Mouse (Mus musculus) forebrain, embryonic 14.5 days (tissue): ENCODE measurements around the gene Mgat1. TPM values are rescaled to one million over a fixed set of nuclear protein-coding genes. Genes with fewer than 3 reads are reported as not detected.
A peak's percentile ranks its signal among the peaks of the same experiment; 100 is the strongest.

Experiments
- ATAC-seq: fragments of 200-750 bp; cut with Nextera tagmentation; 2 replicates; pipeline ENCODE4 v1.8.0; 2017; ENCODE audit warnings: mild to moderate bottlenecking, moderate library complexity
- DNase-seq: peaks from one replicate; pipeline ENCODE4 v3.0.0-alpha.2; 2015; ENCODE audit warnings: low spot score
- H3K27ac ChIP-seq: fragments of 300-500 bp; sonication (generic); 2 replicates; pipeline ENCODE4 v1.5.1; 2014; ENCODE audit warnings: low read depth, mild to moderate bottlenecking, control low read depth, low read length, moderate library complexity
- H3K27me3 ChIP-seq: fragments of 300-500 bp; sonication (generic); replicated peaks from 2 replicates; pipeline ENCODE4 v1.6.1; 2014; ENCODE audit warnings: low read length, control low read depth, mixed read lengths; ENCODE audit not compliant: control insufficient read depth, insufficient read depth
- H3K36me3 ChIP-seq: fragments of 300-500 bp; sonication (generic); 2 replicates; pipeline ENCODE4 v1.6.1; 2014; ENCODE audit warnings: low read length, control low read depth; ENCODE audit not compliant: control insufficient read depth, insufficient read depth
- H3K4me1 ChIP-seq: fragments of 300-500 bp; sonication (generic); 2 replicates; pipeline ENCODE4 v1.6.1; 2014; ENCODE audit warnings: antibody characterized with exemption, low read length, control low read depth; ENCODE audit not compliant: control insufficient read depth, insufficient read depth
- H3K4me2 ChIP-seq: fragments of 300-500 bp; sonication (generic); 2 replicates; pipeline ENCODE4 v1.6.1; 2014; ENCODE audit warnings: mild to moderate bottlenecking, control low read depth, low read length
- H3K4me3 ChIP-seq: fragments of 300-500 bp; sonication (generic); 2 replicates; pipeline ENCODE4 v1.5.1; 2014; ENCODE audit warnings: low read depth, low read length, control low read depth
- H3K9ac ChIP-seq: fragments of 300-500 bp; sonication (generic); 2 replicates; pipeline ENCODE4 v1.6.1; 2014; ENCODE audit warnings: mild to moderate bottlenecking, low read length, control low read depth, moderate library complexity
- H3K9me3 ChIP-seq: fragments of 300-500 bp; sonication (generic); replicated peaks from 2 replicates; pipeline ENCODE4 v1.6.1; 2016; ENCODE audit warnings: low read length, control low read depth, mixed read lengths; ENCODE audit not compliant: control insufficient read depth
- WGBS: fragments of 180-500 bp; shearing (Covaris S2); extraction: QIAGEN DNeasy Blood & Tissue Kit; methylation state at CpG from one replicate; pipeline ENCODE4 v1.1.7; 2014; 5-methylcytosine and 5-hydroxymethylcytosine counted together
- polyA plus RNA-seq: library from polyadenylated mRNA; unstranded; fragments of >200 nt; fragmentation: Nextera tagmentation; extraction: Ambion mirVana; gene quantifications from 2 replicates; pipeline ENCODE4 v1.2.1, GENCODE M21; 2014

Gene Mgat1
- polyA plus RNA-seq, 1 experiment from 2014 or later, result 23.8 TPM

DNA sequence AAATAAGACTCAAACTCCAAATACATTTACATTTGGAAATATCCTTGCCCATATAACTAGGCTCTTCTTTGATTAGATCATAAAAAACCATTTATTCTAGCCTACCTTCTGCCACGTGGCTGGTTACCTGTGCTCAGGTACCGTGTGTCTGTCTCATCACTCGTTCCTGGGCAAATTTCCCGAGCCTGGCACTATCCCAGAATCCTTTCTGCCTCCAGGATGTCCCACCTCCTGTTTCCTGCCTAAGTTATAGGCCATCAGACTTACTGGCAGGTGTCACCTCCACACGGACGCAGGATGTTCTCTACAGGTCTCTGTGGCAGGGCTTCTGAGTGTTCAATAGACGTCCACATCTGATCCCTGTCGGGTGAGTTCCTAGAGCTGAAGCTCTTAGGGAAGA is 21.1 kb downstream of the Mgat1 start:
- H3K4me3 ChIP-seq, result no peak overlapping the region
- H3K4me2 ChIP-seq, result no peak overlapping the region
- H3K27ac ChIP-seq, result no peak overlapping the region
- no peaks in the 10 kb centered on the region for H3K9me3 ChIP-seq
- peaks cover 22% of the 10 kb centered on the region for H3K36me3 ChIP-seq
- no peak overlapping the region for H3K9ac ChIP-seq
- H3K27me3 ChIP-seq, result no peaks in the 10 kb centered on the region
- ATAC-seq, result no peak
- DNase-seq, result no peak
- H3K4me1 ChIP-seq, result no peaks in the 10 kb centered on the region
- 84% methylated on average over 8 of the region's 8 CpGs for WGBS

DNA sequence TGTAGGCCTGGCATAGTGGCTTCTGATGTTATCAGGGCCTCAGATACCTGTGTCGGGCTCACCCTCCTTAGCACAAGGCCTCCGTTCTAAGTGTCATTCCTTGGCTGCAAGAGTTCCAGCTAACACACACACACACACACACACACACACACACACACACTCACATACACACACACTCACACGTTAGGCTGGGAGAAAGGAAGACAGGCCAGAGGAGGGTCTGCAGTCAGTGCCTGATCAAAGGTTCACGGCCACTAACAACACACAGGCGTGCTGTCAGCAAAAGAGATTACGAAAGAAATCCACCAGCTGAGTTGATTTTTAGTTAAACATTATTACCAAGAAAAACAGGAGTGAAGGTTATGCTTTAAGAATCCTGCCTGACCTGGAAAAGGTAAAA is 22.7 kb downstream of the Mgat1 start:
- no peak overlapping the region for H3K9ac ChIP-seq
- WGBS, result 91% methylated on average over 6 of the region's 6 CpGs
- no peaks in the 10 kb centered on the region for H3K4me1 ChIP-seq
- no peak overlapping the region for H3K4me3 ChIP-seq
- H3K9me3 ChIP-seq, result no peaks in the 10 kb centered on the region
- ATAC-seq (no peak), DNase-seq (no peak)
- H3K4me2 ChIP-seq, result no peak overlapping the region
- H3K36me3 ChIP-seq, result peaks cover 11% of the 10 kb centered on the region; the same call in 1 of the 2 replicates
- H3K27ac ChIP-seq, result no peak overlapping the region
- H3K27me3 ChIP-seq, result no peaks in the 10 kb centered on the region

DNA sequence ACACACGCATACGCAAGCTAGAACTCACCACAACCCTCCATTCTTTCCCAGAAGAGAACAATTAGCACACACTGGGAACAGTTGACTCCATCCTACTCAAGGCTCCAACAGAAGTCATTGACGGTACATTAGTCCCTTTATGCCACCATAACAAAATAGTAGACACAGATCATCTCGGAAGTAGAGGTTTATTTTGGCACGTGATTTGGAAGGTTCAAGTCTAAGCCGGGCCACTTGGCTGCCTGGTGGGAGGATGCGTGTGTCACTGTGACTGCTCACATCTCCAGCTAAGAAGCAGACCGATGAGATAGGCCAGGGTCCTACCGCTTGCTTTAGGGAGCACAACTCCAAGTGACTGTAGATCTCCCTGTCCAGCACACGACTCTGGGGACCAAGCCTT is 23.3 kb downstream of the Mgat1 start:
- Histone ChIP-seq H3K4me2 (no peak overlapping the region), H3K4me3 (no peak overlapping the region), H3K36me3 (peaks cover 4% of the 10 kb centered on the region; the same call in 1 of the 2 replicates), H3K27ac (no peak overlapping the region), H3K9ac (no peak overlapping the region), H3K27me3 (no peaks in the 10 kb centered on the region), H3K4me1 (no peaks in the 10 kb centered on the region), H3K9me3 (no peaks in the 10 kb centered on the region)
- ATAC-seq, result no peak
- DNase-seq, result no peak
- WGBS, result 82% methylated on average over 10 of the region's 10 CpGs

DNA sequence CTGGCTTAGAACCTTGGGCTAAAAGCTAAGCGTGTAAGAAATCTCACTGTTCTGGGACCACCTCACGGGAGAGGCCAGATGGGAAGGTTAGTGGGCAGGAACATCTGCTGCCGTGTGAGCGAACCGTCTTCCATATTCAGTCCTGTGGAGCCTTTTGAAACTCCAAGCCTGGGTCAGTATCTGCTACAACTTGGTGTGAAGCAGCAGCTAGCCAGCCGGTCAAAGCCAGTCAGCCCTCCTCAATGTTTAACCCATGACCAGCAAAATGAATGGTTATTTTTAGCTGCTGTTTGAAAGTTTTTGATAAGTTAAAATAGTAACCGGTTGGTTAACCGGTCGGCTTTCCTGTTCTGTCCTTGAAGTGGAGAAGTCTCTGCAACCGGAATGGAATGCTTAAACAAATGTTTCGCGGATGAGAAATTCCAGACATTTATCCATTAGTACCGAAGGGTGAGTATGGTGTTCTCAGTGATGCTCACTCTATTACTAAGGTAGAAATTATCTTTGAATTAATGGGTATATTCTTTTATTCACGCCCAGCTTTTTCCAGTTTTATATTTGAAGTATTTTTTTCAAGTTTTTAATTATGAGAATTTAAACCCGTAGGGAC is 24.1 kb downstream of the Mgat1 start:
- Histone ChIP-seq H3K9me3 (no peaks in the 10 kb centered on the region), H3K36me3 (no peaks in the 10 kb centered on the region), H3K27ac (no peak overlapping the region), H3K27me3 (no peaks in the 10 kb centered on the region), H3K4me3 (no peak overlapping the region), H3K9ac (no peak overlapping the region), H3K4me2 (no peak overlapping the region), H3K4me1 (no peaks in the 10 kb centered on the region)
- no peak for DNase-seq
- WGBS, result 83% methylated on average over 15 of the region's 15 CpGs
- no peak for ATAC-seq

DNA sequence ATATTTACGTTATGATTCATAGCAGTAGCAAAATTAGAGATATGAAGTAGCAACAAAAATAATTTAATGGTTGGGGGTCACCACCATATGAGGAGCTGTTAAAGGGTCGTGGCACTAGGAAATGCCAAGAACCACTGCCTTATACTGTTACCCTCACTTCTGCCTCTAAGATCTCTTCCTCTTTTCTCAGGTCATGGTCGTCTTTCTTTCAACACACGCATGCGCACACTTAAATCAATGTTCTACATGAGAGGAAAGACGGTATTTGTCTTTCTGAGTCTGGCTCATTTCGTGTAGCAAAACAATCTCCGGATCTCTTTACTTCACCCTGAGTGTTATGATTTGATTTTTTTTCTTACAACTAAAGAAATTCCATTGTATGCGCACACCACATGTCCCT is 25.8 kb downstream of the Mgat1 start:
- H3K27me3 ChIP-seq, result no peaks in the 10 kb centered on the region
- no peaks in the 10 kb centered on the region for H3K4me1 ChIP-seq
- H3K9ac ChIP-seq, result no peak overlapping the region
- H3K4me2 ChIP-seq, result no peak overlapping the region
- DNase-seq (no peak), ATAC-seq (no peak)
- WGBS, result 96% methylated on average over 9 of the region's 9 CpGs
- no peaks in the 10 kb centered on the region for H3K9me3 ChIP-seq
- no peaks in the 10 kb centered on the region for H3K36me3 ChIP-seq
- no peak overlapping the region for H3K27ac ChIP-seq
- H3K4me3 ChIP-seq, result no peak overlapping the region

DNA sequence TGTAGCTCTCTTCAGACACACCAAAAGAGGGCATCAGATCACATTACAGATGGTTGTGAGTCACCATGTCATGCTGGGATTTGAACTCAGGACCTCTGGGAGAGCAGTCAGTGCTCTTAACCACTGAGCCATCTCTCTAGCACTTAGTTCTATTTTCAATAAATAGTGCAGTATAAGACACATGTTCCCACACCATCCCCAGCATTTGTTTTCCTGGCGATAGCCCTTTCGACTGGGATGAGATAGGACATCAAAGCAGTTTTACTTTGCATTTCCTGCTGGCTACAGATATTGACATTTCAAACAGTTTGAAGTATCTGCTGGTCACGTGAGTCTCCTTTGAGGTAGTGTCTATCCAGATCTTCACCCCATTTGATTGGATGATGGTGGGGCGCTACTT is 26.4 kb downstream of the Mgat1 start:
- Histone ChIP-seq H3K4me3 (no peak overlapping the region), H3K9ac (no peak overlapping the region), H3K9me3 (no peaks in the 10 kb centered on the region), H3K4me2 (no peak overlapping the region), H3K27ac (no peak overlapping the region), H3K4me1 (no peaks in the 10 kb centered on the region), H3K27me3 (no peaks in the 10 kb centered on the region), H3K36me3 (no peaks in the 10 kb centered on the region)
- ATAC-seq (no peak), DNase-seq (no peak)
- 91% methylated on average over 4 of the region's 4 CpGs for WGBS

DNA sequence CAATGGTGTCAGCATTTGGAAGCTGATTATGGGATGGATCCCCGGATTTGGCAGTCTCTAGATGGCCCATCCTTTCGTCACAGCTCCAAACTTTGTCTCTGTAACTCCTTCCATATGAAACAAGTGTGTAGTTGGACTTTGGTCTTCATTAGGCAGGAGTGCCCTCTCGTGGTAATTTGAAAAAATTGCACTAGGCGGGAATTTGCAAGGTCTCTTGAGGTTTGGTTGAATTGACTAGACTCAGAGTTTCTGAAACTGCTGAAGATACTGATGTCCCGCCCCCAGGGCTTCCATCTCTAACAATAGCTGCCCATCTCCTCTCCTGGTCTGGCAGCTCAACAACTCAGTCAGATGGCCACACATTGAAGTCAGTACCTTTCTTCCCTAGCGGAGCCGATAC is 27.3 kb downstream of the Mgat1 start:
- Histone ChIP-seq H3K4me1 (no peaks in the 10 kb centered on the region), H3K36me3 (no peaks in the 10 kb centered on the region), H3K4me2 (no peak overlapping the region), H3K9ac (no peak overlapping the region), H3K4me3 (no peak overlapping the region), H3K27ac (no peak overlapping the region), H3K27me3 (no peaks in the 10 kb centered on the region), H3K9me3 (no peaks in the 10 kb centered on the region)
- peak; percentile 78 for DNase-seq
- WGBS, result 26% methylated on average over 7 of the region's 7 CpGs
- ATAC-seq, result peak; percentile 37

DNA sequence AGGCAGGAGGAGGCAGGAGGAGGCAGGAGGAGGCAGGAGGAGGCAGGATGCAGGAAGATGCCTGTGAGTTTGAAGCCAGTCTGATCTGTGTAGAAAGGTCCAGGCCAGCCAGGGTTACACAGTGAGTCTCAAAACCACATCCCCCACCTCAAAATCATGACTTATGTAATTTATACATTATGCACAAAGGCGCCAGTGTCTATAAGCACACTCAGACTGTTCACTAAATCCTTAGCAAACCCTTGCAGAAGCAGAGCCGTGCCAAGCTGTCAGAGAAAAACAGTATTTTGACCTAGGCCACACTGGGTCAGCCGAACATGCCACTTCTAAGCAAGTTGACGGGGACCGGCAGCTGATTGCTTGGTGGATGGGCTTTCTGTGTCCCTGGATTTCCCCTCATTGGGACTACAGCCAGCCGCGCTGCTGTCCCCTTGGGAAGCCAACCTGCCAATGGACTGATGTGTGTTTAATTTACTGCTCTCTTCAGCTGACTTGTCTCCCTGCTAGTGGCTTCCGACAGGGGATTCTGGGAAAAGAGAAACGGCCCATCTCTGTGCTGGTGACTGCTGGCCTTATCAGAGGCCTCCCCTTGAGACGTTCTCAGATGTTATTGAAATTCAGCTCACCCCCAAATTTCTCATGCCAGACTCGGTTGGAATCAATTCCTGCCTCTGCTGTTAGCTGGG is 30.0 kb downstream of the Mgat1 start:
- no peak overlapping the region for H3K9ac ChIP-seq
- 80% methylated on average over 11 of the region's 11 CpGs for WGBS
- DNase-seq, result no peak

DNA sequence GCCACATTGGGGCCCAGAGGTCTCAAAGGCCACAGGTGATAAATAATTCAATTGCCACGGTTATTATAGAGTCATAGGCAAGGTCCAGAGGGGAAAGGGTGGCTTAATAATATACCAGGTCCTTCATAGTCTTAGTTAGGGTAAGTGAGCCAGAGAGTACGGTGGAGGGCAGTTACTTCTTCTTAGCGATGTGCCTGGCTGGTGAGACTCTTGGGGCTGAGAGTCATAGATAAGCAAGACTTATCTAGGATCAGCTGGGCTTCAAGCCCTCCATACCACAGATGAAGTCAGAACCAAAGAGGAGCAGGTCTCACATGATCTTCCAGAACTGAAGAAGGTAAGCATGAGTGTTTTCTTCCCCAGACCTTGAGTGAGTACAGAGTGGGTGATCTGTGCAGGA is 34.2 kb downstream of the Mgat1 start, which contains the start of gene Olfr1393:
TSS of gene Olfr1393 (plus strand) at position 83 of the 400 bp plus-strand sequence.
- ATAC-seq (no peak), DNase-seq (no peak)
- H3K36me3 ChIP-seq, result no peaks in the 10 kb centered on the region
- no peak within 1 kb of the TSS for H3K27ac ChIP-seq
- H3K4me1 ChIP-seq, result no peaks in the 10 kb centered on the region
- H3K9me3 ChIP-seq, result no peaks in the 10 kb centered on the region
- no peak within 1 kb of the TSS for H3K9ac ChIP-seq
- H3K4me2 ChIP-seq, result no peak within 1 kb of the TSS
- H3K4me3 ChIP-seq, result no peak within 1 kb of the TSS
- WGBS, result 87% methylated on average over 3 of the region's 3 CpGs
- no peaks in the 10 kb centered on the region for H3K27me3 ChIP-seq

More for the DNA sequence above, 30.0 kb downstream of the Mgat1 start:
- H3K27me3 ChIP-seq, result no peaks in the 10 kb centered on the region
- no peak overlapping the region for H3K4me3 ChIP-seq
- H3K4me2 ChIP-seq, result no peak overlapping the region
- no peaks in the 10 kb centered on the region for H3K9me3 ChIP-seq
- H3K4me1 ChIP-seq, result no peaks in the 10 kb centered on the region
- H3K36me3 ChIP-seq, result no peaks in the 10 kb centered on the region
- no peak for ATAC-seq
- H3K27ac ChIP-seq, result no peak overlapping the region
